Mouse (Mus musculus) bone marrow macrophage, adult 2 months (primary cell): ENCODE data around the gene Snrpa. TPM values are rescaled to one million over a fixed set of nuclear protein-coding genes. Genes with fewer than 3 reads are reported as not detected.

Experiments used
- H3K27ac ChIP-seq: 2 replicates; pipeline ENCODE4 v1.5.1; 2012; ENCODE audit warnings: low read depth, low read length; ENCODE audit not compliant: insufficient read depth
- H3K4me1 ChIP-seq: 2 replicates; pipeline ENCODE4 v1.6.1; 2012; ENCODE audit warnings: low read length; ENCODE audit not compliant: control insufficient read depth, insufficient read depth
- H3K4me3 ChIP-seq: 2 replicates; pipeline ENCODE4 v1.5.1; 2012; ENCODE audit warnings: mild to moderate bottlenecking, low read length, moderate library complexity; ENCODE audit not compliant: insufficient read depth
- CTCF ChIP-seq: IDR thresholded peaks from 2 replicates; pipeline ENCODE4 v1.5.1; 2012; ENCODE audit warnings: low read depth, mild to moderate bottlenecking, low read length, moderate library complexity
- POLR2A ChIP-seq: IDR thresholded peaks from 2 replicates; pipeline ENCODE4 v1.6.1; 2012; ENCODE audit warnings: mild to moderate bottlenecking, low read depth, low read length, borderline replicate concordance
- polyA plus RNA-seq: library from polyadenylated mRNA; stranded (reverse); fragments of >200 nt; gene quantifications from 2 replicates; pipeline ENCODE4 v1.2.4, GENCODE M21; 2012; ENCODE audit not compliant: missing spikeins, insufficient read depth, insufficient read length

Snrpa gene
- polyA plus RNA-seq, 1 experiment: 52.0 TPM

DNA sequence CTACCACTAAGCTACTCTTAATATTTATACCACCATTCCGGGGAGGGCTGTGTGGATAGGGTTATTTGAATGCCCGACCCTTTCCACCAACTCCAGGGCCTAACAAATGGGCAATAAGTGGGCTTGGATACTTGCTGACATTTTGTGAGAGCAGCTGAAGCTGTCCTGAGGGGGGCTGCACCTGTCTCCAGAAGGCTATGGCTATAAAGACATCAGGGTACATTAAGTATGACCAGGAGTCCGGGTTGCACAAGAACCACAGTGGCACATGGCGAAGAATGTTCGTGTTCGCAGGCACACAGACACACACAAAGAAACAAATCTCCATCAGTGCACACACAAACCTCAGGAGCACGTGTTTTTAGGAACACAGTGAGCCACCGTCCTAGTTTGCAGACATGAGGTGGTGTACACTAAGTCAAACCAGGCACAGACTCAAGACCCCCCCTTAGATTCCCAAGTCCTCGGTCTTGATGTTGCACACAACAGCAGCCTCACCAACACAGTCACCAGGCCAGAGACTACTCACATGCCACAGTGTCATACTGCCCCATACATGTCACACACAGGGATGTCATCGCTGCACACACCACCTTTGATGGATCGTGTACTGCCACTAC lies 28.5 kb downstream of the Snrpa start:
- TF ChIP-seq CTCF (no peak), POLR2A (no peak)
- Histone ChIP-seq H3K4me3 (peak overlapping the region; percentile 87), H3K4me1 (peaks cover 18% of the 10 kb centered on the region), H3K27ac (peak overlapping the region; percentile 87)

DNA sequence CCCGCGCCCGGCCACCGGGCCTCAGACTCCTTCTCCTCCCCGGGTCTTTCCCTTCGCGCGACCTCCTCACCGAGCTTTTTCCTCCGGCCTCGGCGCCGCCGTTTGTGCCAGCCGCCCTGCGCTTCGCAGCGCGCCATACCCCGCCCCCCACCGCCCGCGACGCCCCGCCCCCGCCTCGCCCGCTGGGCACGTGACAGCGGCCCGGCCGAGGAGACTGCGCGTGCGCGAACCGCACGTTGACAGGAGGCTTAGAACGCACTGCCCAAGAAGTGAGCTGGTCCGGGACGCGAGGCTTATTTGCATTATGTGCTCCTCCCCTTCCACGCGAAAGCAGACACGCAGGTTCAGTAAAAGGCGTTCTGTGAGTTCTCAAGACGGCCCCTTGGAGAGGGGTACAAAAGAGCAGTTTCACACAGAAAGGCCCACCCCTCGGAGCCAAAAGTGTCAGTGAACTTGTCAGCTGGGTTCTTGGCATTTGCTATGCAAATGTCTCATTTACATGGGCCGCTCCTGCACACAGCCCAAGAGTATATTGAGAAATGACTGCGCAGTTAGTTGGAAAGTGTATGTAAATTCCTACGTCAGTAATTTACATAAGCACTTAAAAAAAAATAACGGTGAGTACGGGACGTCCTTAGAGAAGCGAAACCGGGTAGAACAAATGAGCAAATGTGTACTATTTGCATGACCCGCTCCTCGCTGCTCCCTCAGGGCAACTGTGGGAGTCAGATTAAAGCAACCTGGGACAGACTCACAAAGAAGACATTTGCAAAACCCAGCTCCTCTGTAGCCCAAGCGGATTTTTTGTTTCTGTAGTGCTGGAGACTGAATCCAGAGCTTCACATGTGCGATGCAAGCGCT lies 29.2 kb downstream of the Snrpa start, which contains the start of gene Egln2:
Egln2 (minus strand) TSS at position 189 of the 861 bp plus-strand sequence.
- peak within 1 kb of the TSS; percentile 87 for H3K4me3 ChIP-seq
- H3K4me1 ChIP-seq: peaks cover 24% of the 10 kb centered on the region
- no peak for TF ChIP-seq POLR2A
- no peak for TF ChIP-seq CTCF
- H3K27ac ChIP-seq: peak within 1 kb of the TSS; percentile 95

DNA sequence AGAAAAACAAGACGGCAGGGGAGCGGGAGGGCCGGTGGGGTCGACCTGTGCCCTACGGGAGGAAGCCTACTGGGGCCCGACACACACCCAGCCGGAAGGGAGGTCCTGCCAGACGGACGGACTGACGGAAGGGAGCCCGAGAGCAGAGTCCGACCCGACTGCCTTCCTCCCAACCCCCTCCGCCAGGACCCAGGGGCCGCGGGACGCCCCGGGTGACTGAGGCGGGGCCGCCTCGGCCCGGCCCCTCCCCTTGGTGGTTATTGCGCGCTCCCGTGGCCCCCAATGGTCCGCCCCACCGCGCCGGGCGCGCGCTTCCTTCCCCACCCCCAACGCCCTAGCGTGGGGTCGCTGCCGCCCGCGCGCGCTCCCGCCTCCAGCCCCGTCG lies 29.9 kb downstream of the Snrpa start:
- H3K4me1 ChIP-seq: peaks cover 30% of the 10 kb centered on the region
- H3K27ac ChIP-seq: peak overlapping the region; percentile 95
- H3K4me3 ChIP-seq: peak overlapping the region; percentile 87
- no peak for TF ChIP-seq POLR2A
- TF ChIP-seq CTCF: no peak

DNA sequence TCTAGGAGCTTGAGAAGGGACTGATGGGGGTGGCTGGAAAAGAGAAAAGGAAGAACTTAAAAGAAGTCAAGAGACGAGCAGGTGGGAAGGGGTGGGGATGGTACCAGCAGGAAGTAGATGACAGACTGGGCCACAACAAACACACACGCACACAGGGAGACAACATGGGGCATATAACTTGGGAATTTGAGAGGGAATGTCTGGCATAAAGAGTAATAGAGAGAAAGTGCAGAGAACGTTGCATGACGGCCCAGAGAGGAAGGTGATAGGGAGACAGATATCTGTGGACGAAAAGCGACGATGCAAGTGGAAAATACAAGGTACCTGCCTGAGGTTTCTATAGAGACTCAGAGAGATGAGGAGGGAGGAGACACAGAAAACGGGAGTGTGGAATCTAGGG lies 30.4 kb downstream of the Snrpa start:
- Histone ChIP-seq H3K4me3 (peak overlapping the region; percentile 87), H3K4me1 (peaks cover 35% of the 10 kb centered on the region), H3K27ac (peak overlapping the region; percentile 95)
- TF ChIP-seq POLR2A: no peak
- TF ChIP-seq CTCF: no peak

DNA sequence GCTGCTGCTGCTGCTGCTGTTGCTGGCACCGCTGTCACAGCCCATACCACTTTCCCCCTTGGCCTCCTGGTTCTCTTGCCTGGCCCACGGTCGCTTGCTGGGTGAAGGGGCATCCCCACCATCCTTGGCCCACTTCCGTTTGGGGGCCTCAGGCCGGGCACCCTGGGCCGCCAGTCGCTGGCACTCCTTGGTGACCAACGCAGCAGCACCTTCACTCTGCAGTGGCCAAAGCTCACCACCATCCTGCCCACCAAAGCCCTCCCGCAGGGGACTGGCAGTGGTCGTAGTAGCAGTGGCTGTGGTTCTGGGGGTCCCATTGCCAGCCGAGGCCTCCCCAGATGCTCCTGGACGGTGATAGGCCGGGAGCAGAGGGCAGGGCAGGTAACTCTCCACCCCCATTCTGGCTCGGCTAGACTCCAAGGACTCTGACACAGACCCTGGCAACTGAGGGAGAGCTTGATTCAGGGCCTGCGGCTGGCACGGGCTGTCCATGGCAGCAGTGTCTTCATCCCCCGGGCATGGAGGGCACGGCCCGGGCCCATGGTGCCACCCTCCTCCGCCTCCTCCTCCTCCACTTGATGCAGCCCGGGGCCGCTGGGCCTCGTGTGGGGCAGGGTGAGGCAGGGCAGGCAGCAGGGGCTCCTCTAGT lies 30.9 kb downstream of the Snrpa start:
- peak overlapping the region; percentile 87 for H3K4me3 ChIP-seq

DNA sequence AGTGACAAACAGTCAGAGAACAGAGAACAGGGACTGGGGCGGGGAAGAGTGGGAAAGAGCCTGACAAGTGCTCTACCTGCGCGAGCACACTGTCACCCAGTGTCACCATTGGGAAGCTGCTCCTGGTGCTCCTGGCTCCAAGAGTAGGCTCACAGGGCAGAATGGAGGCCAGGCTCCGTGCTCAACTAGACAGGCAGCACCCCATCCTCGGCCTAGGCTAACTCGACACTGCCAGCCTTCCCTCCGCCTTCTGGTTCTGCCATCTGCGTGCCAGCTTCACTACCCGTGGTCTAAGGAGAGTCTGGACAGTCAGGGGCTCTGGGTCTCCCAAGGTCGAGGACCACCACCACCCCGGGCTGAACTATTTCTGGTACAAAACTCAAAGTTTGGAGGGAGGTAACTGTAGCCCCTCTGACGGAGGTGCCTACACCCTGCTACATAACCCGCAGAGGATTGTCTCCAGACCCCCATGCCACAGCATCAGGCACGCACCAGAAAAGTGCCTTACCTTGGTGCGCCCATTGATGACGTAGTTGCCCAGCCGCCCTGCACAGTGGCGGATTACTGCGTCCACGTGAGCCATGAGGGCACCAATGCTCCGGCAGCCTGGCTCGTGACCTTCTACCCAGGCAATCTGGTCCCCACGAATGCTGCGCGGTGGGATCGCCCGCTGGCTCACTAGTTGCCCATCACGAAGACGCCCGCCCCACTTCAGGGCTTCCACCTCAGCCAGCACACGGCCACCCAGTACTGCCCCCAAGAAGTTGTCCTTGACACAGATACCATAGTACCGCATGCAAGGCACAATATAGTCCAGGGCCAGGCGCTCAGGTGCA lies 31.7 kb downstream of the Snrpa start:
- Histone ChIP-seq H3K4me1 (peaks cover 42% of the 10 kb centered on the region), H3K4me3 (no peak overlapping the region), H3K27ac (no peak overlapping the region)
- TF ChIP-seq POLR2A (no peak), CTCF (no peak)

More for the DNA sequence above, 30.9 kb downstream of the Snrpa start:
- H3K4me1 ChIP-seq: peaks cover 40% of the 10 kb centered on the region
- no peak overlapping the region for H3K27ac ChIP-seq
- TF ChIP-seq POLR2A: no peak

DNA sequence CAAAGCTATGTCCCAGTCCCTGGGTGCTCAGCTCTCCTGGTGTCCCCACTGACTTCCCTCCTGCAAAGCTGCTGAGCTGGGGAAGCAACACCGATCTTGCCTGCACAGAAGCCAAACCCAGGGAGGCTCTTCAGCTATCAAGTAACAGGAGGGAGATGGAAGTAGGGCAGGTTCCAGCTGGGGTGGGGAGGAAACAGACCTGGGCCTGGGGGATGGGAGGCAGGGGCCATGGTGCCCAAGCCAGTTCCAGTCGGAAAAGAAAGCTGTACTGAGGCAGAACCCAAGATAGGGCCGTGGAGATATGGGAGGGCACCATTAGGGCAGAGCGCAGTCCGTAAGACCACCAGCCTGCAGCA lies 32.6 kb downstream of the Snrpa start:
- no peak overlapping the region for H3K27ac ChIP-seq
- TF ChIP-seq POLR2A (no peak), CTCF (no peak)
- no peak overlapping the region for H3K4me3 ChIP-seq
- H3K4me1 ChIP-seq: peaks cover 42% of the 10 kb centered on the region

DNA sequence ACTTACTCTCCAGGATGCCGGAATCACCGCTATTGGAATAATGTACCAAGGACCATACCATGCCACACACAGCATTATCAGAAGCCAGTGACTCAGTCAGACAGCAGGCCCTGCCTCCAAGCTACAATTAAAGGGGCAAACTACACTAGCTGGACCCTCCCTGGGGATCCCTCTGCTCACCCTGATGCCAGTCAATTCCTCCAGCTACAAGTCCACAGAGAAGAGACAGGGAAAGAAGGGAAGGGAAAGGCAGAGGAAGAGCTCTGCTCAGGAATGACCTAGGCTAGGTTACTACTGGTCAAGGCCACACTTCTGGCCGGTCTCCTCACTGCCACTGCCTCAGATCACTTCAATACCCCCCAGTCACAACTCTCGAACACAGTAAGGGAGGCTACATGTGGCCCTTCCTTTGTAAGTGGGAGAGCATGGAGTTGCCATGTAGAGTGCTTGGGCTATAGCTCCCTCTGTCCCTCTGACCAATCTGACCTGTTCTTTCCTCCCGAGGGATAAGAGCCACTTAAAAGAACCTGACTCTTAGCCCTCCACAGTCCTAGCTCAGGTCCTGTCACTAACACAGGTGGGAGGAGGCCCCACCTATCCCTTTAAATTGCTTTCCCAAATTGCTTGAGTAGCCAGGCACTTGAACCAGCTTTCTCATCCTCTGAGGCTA lies 33.2 kb downstream of the Snrpa start:
- TF ChIP-seq CTCF: no peak
- no peak for TF ChIP-seq POLR2A
- no peak overlapping the region for H3K27ac ChIP-seq
- H3K4me1 ChIP-seq: peaks cover 38% of the 10 kb centered on the region
- H3K4me3 ChIP-seq: no peak overlapping the region

DNA sequence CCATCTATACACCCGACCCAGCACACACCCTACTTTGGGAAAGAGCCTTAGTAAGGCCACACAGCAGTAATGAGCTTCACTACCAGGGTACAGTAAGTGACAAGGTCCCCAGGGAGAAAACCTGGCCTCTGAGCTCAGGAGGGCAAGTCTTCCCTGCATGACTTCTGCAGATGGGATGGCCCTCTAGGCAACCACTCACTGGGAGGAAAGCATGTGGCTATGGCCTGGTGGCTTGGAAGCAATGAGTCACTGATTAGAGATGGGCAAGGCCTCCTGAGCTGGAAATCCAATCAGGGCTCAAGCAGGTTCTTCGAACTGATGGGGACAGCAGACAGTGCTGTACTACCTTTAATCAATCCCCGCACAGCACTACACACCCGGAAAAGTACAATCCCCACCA lies 34.3 kb downstream of the Snrpa start:
- no peak overlapping the region for H3K27ac ChIP-seq
- peaks cover 34% of the 10 kb centered on the region for H3K4me1 ChIP-seq
- no peak overlapping the region for H3K4me3 ChIP-seq
- TF ChIP-seq POLR2A (no peak), CTCF (no peak)
